Comparison of ENCODE assay signal across 8 mouse cellular contexts in the genomic region with DNA sequence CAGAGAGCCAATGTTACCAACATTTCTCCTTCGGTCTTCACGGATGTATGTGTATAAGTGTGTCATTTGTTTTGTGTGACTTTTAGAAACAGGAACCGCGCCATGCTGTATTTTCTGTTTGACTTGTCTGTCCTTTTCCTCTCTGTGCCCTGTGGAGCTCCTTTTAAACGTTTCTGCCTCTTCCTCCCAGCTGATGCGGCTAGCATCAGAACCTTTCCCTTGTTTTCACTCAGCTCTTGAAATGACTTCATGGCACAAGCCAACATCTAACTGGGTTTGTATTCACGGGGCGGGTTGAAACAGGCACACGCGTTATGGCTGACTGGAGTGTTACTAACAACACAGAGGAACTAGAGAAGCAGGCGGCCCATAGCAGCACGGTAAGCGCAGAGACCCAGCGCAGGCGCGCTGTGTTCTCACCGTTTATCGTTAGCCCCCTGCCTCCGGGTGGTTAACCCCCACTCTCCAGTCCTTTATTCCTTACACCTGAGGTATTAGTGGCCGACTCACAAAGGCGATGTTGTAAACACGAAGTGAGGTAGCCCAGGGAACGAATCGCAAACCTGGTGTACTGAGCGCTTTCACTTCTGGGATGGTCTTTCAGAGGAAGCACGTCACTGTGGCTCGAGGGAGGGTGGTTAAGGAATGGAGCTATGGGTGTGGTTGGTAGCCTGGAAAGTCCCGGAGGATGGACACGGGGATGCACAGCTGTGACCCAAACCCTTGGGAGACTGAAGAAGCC. TPM values are rescaled to one million over a fixed set of nuclear protein-coding genes. Genes with fewer than 3 reads are reported as not detected.
DNase-seq lines count a peak whose midpoint lies in the region; ATAC-seq and TF ChIP-seq lines count a peak whose summit lies in the region.

No protein-coding gene starts in this region.

- peak; percentile 53 for ATAC-seq in forebrain, embryonic 11.5 days (replicated peaks; ENCODE audit: low FRiP score)
- ATAC-seq in heart, embryonic 16.5 days (replicated peaks; ENCODE audit: extremely low read depth, insufficient read depth, low FRiP score), result peak; percentile 82
- ATAC-seq in liver, embryonic 15.5 days (ENCODE audit: insufficient read depth), result peak; percentile 83

- no peaks in the 10 kb centered on the region for H3K36me3 ChIP-seq in E14TG2a.4 (ENCODE audit: insufficient read depth, low read length)
- H3K36me3 ChIP-seq in forebrain, embryonic 11.5 days (ENCODE audit: control insufficient read depth, insufficient read depth, low read length), result no peaks in the 10 kb centered on the region
- no peaks in the 10 kb centered on the region for H3K36me3 ChIP-seq in heart, embryonic 16.5 days (ENCODE audit: control insufficient read depth, insufficient read depth)
- H3K36me3 ChIP-seq in liver, embryonic 15.5 days (replicated peaks), result no peaks in the 10 kb centered on the region
- no peaks in the 10 kb centered on the region for H3K36me3 ChIP-seq in testis, adult 2 months (ENCODE audit: control insufficient read depth, insufficient read depth, low read length)

- peak; percentile 84 for TF ChIP-seq POLR2A in testis, adult 2 months (IDR thresholded peaks at IDR 0.05; ENCODE audit: control insufficient read depth, low read depth, low read length)

- H3K27me3 ChIP-seq in E14TG2a.4 (ENCODE audit: insufficient read depth, low read length), result no peaks in the 10 kb centered on the region
- no peaks in the 10 kb centered on the region for H3K27me3 ChIP-seq in forebrain, embryonic 11.5 days (ENCODE audit: control insufficient read depth, insufficient read depth, low read length)
- no peaks in the 10 kb centered on the region for H3K27me3 ChIP-seq in heart, embryonic 16.5 days (ENCODE audit: control insufficient read depth, insufficient read depth, low read length)
- H3K27me3 ChIP-seq in liver, embryonic 15.5 days, result peaks cover 10% of the 10 kb centered on the region; the same call in 1 of the 2 replicates
- no peaks in the 10 kb centered on the region for H3K27me3 ChIP-seq in testis, adult 2 months (ENCODE audit: control insufficient read depth, insufficient read depth, low read length)

- peak; percentile 57 for DNase-seq in c-Kit-positive CD71-negative TER-119-negative erythroid progenitor cells, embryonic 14.5 days (ENCODE audit: low read depth)
- DNase-seq in forebrain, embryonic 11.5 days (ENCODE audit: low spot score), result peak; percentile 76
- DNase-seq in kidney, postnatal 25 days, result peak; percentile 87 to 91
- DNase-seq in neural tube, embryonic 10.5 days (ENCODE audit: extremely low spot score, low spot score), result peak; percentile 77

- H3K9me3 ChIP-seq in E14TG2a.4 (ENCODE audit: low read length), result no peaks in the 10 kb centered on the region
- H3K9me3 ChIP-seq in forebrain, embryonic 11.5 days (ENCODE audit: control insufficient read depth, low read length), result no peaks in the 10 kb centered on the region
- no peaks in the 10 kb centered on the region for H3K9me3 ChIP-seq in heart, embryonic 16.5 days (replicated peaks; ENCODE audit: control insufficient read depth, low read length)
- no peaks in the 10 kb centered on the region for H3K9me3 ChIP-seq in liver, embryonic 15.5 days (replicated peaks)

- peak overlapping the region; percentile 75 for H3K9ac ChIP-seq in forebrain, embryonic 11.5 days (ENCODE audit: low read length)
- H3K9ac ChIP-seq in heart, embryonic 16.5 days (ENCODE audit: low read length), result peak overlapping the region; percentile 81
- H3K9ac ChIP-seq in liver, embryonic 15.5 days, result peak overlapping the region; percentile 65

- peak overlapping the region; percentile 51 for H3K4me2 ChIP-seq in forebrain, embryonic 11.5 days (ENCODE audit: low read depth, low read length, severe bottlenecking)
- peak overlapping the region; percentile 77 for H3K4me2 ChIP-seq in heart, embryonic 16.5 days (ENCODE audit: low read depth, low read length)
- H3K4me2 ChIP-seq in liver, embryonic 15.5 days, result peak overlapping the region; percentile 77

- peak overlapping the region; percentile 78 for H3K4me3 ChIP-seq in E14TG2a.4 (replicated peaks; ENCODE audit: low read length)
- peak overlapping the region; percentile 26 for H3K4me3 ChIP-seq in forebrain, embryonic 11.5 days (ENCODE audit: low read depth, low read length)
- H3K4me3 ChIP-seq in heart, embryonic 16.5 days (ENCODE audit: low read length), result peak overlapping the region; percentile 63
- peak overlapping the region; percentile 67 for H3K4me3 ChIP-seq in liver, embryonic 15.5 days (replicated peaks)
- peak overlapping the region; percentile 90 for H3K4me3 ChIP-seq in testis, adult 2 months (ENCODE audit: control insufficient read depth, low read depth, low read length)

- 5% methylated on average over 29 of the region's 29 CpGs for WGBS in forebrain, embryonic 11.5 days
- whole genome bisulfite sequencing in heart, embryonic 16.5 days, result 2% methylated on average over 29 of the region's 29 CpGs
- under 1% methylated on average over 29 of the region's 29 CpGs for WGBS in liver, embryonic 15.5 days (ENCODE audit: insufficient replicate concordance)

- peak overlapping the region; percentile 75 for H3K27ac ChIP-seq in forebrain, embryonic 11.5 days (ENCODE audit: low read depth, low read length)
- H3K27ac ChIP-seq in heart, embryonic 16.5 days (ENCODE audit: low read length), result peak overlapping the region; percentile 96
- peak overlapping the region; percentile 82 for H3K27ac ChIP-seq in liver, embryonic 15.5 days (replicated peaks)
- H3K27ac ChIP-seq in testis, adult 2 months (ENCODE audit: control insufficient read depth, insufficient read depth, low read depth, low read length), result peak overlapping the region; percentile 99

- TF ChIP-seq CTCF in E14TG2a.4 (conservative IDR thresholded peaks at IDR 0.05; ENCODE audit: low read length), result no peak
- no peak for TF ChIP-seq CTCF in testis, adult 2 months (IDR thresholded peaks at IDR 0.05; ENCODE audit: control insufficient read depth, insufficient read depth, insufficient replicate concordance, low read depth, low read length)

- H3K4me1 ChIP-seq in E14TG2a.4 (replicated peaks; ENCODE audit: low read depth, low read length), result peaks cover 95% of the 10 kb centered on the region
- H3K4me1 ChIP-seq in forebrain, embryonic 11.5 days (replicated peaks; ENCODE audit: control insufficient read depth, insufficient read depth, low read length), result peaks cover 48% of the 10 kb centered on the region
- peaks cover 35% of the 10 kb centered on the region for H3K4me1 ChIP-seq in heart, embryonic 16.5 days (ENCODE audit: control insufficient read depth, insufficient read depth, low read length)
- H3K4me1 ChIP-seq in liver, embryonic 15.5 days (replicated peaks), result peaks cover 30% of the 10 kb centered on the region
- peaks cover 12% of the 10 kb centered on the region for H3K4me1 ChIP-seq in testis, adult 2 months (ENCODE audit: control insufficient read depth, insufficient read depth, low read length)

RNA-seq across cellular contexts. Expression of a gene that starts 31.9 kb away (rescaled TPM):
- polyA plus RNA-seq in forebrain, embryonic 11.5 days (2014; fragmentation: Nextera tagmentation; extraction: Ambion mirVana), result 5,083 and 5,852 TPM in 2 replicates
- 727 and 789 TPM in 2 replicates for polyA plus RNA-seq in heart, embryonic 16.5 days (2015; fragmentation: Nextera tagmentation; extraction: Ambion mirVana)
- 71.7 and 75.1 TPM in 2 replicates for polyA plus RNA-seq in liver, embryonic 15.5 days (2015; fragmentation: Nextera tagmentation; extraction: Ambion mirVana)
- polyA plus RNA-seq in testis, adult 2 months (2012; rRNA removed), result 77.2 and 93.1 TPM in 2 replicates

RNA-seq across cellular contexts. Expression of a gene that starts 32.1 kb away (rescaled TPM):
- polyA plus RNA-seq in forebrain, embryonic 11.5 days (2014; fragmentation: Nextera tagmentation; extraction: Ambion mirVana), result not detected in 2 replicates
- polyA plus RNA-seq in heart, embryonic 16.5 days (2015; fragmentation: Nextera tagmentation; extraction: Ambion mirVana), result not detected in 2 replicates
- not detected in 2 replicates for polyA plus RNA-seq in liver, embryonic 15.5 days (2015; fragmentation: Nextera tagmentation; extraction: Ambion mirVana)
- 2.3 and 2.4 TPM in 2 replicates for polyA plus RNA-seq in testis, adult 2 months (2012; rRNA removed)

RNA-seq across cellular contexts. Expression of a gene that starts 44.3 kb away (rescaled TPM):
- polyA plus RNA-seq in forebrain, embryonic 11.5 days (2014; fragmentation: Nextera tagmentation; extraction: Ambion mirVana), result 142 and 160 TPM in 2 replicates
- 130 and 149 TPM in 2 replicates for polyA plus RNA-seq in heart, embryonic 16.5 days (2015; fragmentation: Nextera tagmentation; extraction: Ambion mirVana)
- polyA plus RNA-seq in liver, embryonic 15.5 days (2015; fragmentation: Nextera tagmentation; extraction: Ambion mirVana), result 271 and 291 TPM in 2 replicates
- polyA plus RNA-seq in testis, adult 2 months (2012; rRNA removed), result 223 and 227 TPM in 2 replicates

RNA-seq across cellular contexts. Expression of a gene that starts 51.0 kb away (rescaled TPM):
- polyA plus RNA-seq in forebrain, embryonic 11.5 days (2014; fragmentation: Nextera tagmentation; extraction: Ambion mirVana), result 2,366 and 2,605 TPM in 2 replicates
- polyA plus RNA-seq in heart, embryonic 16.5 days (2015; fragmentation: Nextera tagmentation; extraction: Ambion mirVana), result 1,504 and 1,594 TPM in 2 replicates
- polyA plus RNA-seq in liver, embryonic 15.5 days (2015; fragmentation: Nextera tagmentation; extraction: Ambion mirVana), result 1,053 and 1,106 TPM in 2 replicates
- 124 and 148 TPM in 2 replicates for polyA plus RNA-seq in testis, adult 2 months (2012; rRNA removed)

Comparison
In these comparisons a context has a peak if more than half of its experiments do, and no peak if none do; other contexts are left out.
1. Peak in every context shown above with its lines: DNase-seq, ATAC-seq, H3K4me3 ChIP-seq and H3K27ac ChIP-seq.
2. H3K4me3 ChIP-seq: peak in every context shown above with its lines; median percentile 90 in testis, adult 2 months; 78 in E14TG2a.4; 67 in liver, embryonic 15.5 days; 63 in heart, embryonic 16.5 days; 26 in forebrain, embryonic 11.5 days.